Mouse (Mus musculus): ENCODE measurements around the gene Mob1b.

DNA sequence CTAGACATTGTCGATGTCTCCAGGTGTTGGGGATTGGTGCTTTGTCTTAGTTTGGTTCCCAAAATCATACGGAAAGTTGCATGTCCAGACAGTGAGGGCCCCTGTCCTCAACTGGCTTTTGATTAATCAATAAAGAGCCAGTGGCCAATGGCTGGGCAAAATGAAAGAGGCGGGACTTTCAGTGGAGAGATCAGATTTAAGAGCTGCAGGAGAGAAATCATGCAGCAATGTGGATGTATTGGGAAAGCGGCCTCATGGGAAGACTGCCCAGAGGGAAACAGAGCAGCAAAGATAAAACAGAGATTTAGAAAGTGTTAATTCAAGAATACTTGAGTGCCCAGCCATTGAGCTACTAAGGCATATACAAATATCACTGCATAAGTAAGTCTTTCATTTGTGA is 28.1 kb upstream of the Mob1b start:
- no peak for TF ChIP-seq NRF1 (IDR thresholded peaks at IDR 0.05; ENCODE audit: insufficient read depth, low read depth, low read length, poor library complexity, severe bottlenecking)
- no peak for TF ChIP-seq POLR2A (IDR thresholded peaks at IDR 0.05; ENCODE audit: control insufficient read depth in 1 of 2, insufficient read depth in 1 of 2, low read depth in 1 of 2, low read length in 2 of 2, poor library complexity in 1 of 2)
- no peak for TF ChIP-seq USF2 (IDR thresholded peaks at IDR 0.05; ENCODE audit: borderline replicate concordance in 1 of 2, insufficient read depth in 1 of 2, low read depth in 1 of 2, low read length in 2 of 2)
- TF ChIP-seq CTCF (IDR thresholded peaks at IDR 0.05 in 2 of 3, conservative IDR thresholded peaks at IDR 0.05 in 1 of 3; ENCODE audit: control insufficient read depth in 1 of 3, insufficient read depth in 1 of 3, low read depth in 2 of 3, low read length in 3 of 3, poor library complexity in 1 of 3, severe bottlenecking in 1 of 3), result no peak
- no peak for TF ChIP-seq USF1 (IDR thresholded peaks at IDR 0.05; ENCODE audit: low read depth, low read length)
- TF ChIP-seq SMC3 (IDR thresholded peaks at IDR 0.05; ENCODE audit: low read depth, low read length), result no peak
- no peak for TF ChIP-seq E2F4 (IDR thresholded peaks at IDR 0.05; ENCODE audit: borderline replicate concordance, low read depth, low read length)
- no peak for TF ChIP-seq ETS1 (IDR thresholded peaks at IDR 0.05; ENCODE audit: low read depth, low read length)
- TF ChIP-seq HCFC1 (IDR thresholded peaks at IDR 0.05; ENCODE audit: low read depth, low read length), result no peak

Measured in MEL (cell line).